Mouse (Mus musculus): ENCODE measurements around the gene Psma7. TPM values are rescaled to one million over a fixed set of nuclear protein-coding genes. Genes with fewer than 3 reads are reported as not detected.
A peak's percentile ranks its signal among the peaks of the same experiment; 100 is the strongest.

Gene Psma7
- 579 and 610 TPM in 2 replicates for polyA plus RNA-seq (2014; fragmentation: Nextera tagmentation; extraction: Ambion mirVana)

DNA sequence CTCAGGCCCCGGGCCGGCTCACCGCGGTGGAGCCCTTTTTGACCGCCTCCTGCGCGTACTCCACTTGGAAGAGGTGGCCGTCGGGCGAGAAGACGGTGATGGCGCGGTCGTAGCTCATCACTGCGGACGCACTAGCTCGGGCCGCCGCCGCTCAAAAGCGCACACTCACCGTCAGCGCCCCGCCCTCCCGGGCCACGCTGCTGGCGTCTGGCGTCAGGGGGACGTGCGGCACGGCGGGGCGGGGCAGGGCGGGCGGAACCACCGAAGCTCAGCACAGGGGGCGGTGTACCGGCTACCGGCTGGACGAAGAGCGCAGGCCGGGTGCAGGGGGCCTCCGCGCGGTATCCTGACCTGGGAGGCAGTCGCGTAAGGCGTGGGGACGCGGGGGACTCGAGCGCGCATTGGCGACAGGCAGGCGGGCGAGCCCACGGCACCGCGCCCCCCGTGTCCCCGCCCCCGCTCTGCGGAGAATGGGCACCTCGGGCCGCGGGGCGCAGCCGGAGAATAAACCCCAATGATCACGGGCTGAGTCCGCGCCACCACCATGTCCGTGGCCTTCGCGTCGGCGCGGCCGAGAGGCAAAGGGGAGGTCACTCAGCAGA lies at the start of gene Psma7, which contains the start of gene Ss18l1:
Gene Psma7 (minus strand): TSS at position 178 of the 602 bp plus-strand sequence.
Gene Ss18l1 (plus strand): TSS at position 254 of the 602 bp plus-strand sequence.
- WGBS = under 1% methylated on average over 77 of the region's 78 CpGs
- peak within 1 kb of the TSS; percentile 85 for H3K4me2 ChIP-seq (ENCODE audit: low read length)
- ATAC-seq (ENCODE audit: low FRiP score, low TSS enrichment) = peak; percentile 93
- no peaks in the 10 kb centered on the region for H3K9me3 ChIP-seq (ENCODE audit: control insufficient read depth, low read length)
- DNase-seq = peak; percentile 97
- peaks cover 18% of the 10 kb centered on the region for H3K36me3 ChIP-seq (ENCODE audit: control insufficient read depth, insufficient read depth, low read length)
- peak within 1 kb of the TSS; percentile 99 for H3K27ac ChIP-seq (replicated peaks; ENCODE audit: low read depth, low read length)
- peak within 1 kb of the TSS; percentile 93 for H3K9ac ChIP-seq (replicated peaks; ENCODE audit: low read length)
- peaks cover 30% of the 10 kb centered on the region for H3K4me1 ChIP-seq (ENCODE audit: control insufficient read depth, insufficient read depth, low read length)
- peak within 1 kb of the TSS; percentile 97 for H3K4me3 ChIP-seq (replicated peaks; ENCODE audit: low read depth, low read length)
- no peaks in the 10 kb centered on the region for H3K27me3 ChIP-seq (ENCODE audit: control insufficient read depth, insufficient read depth, low read length)

DNA sequence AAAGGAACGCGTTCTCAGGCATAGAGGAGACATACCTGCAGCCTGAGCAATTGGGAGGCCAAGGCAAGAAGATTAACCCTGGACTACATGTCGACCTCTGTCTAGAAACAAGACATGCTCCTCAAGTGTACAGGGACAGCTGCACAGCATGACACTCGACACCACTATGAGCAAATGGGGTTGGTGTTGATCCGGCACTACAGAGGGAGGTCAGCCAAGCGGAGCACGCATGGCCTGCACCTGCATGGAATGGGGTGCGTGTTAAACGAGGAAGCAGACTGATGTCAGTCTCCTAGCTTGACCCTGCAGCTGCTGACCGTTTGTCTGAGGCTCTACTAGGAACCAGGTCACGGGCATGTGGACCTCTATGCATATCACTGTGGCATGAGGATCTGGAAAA lies 48.1 kb upstream of the Psma7 start:
- ATAC-seq (ENCODE audit: low FRiP score, low TSS enrichment) (no peak), DNase-seq (no peak)
- 72% methylated on average over 11 of the region's 11 CpGs for WGBS
- Histone ChIP-seq H3K4me2 (ENCODE audit: low read length) (no peak overlapping the region), H3K9me3 (ENCODE audit: control insufficient read depth, low read length) (peaks cover 3% of the 10 kb centered on the region; the same call in 1 of the 2 replicates), H3K36me3 (ENCODE audit: control insufficient read depth, insufficient read depth, low read length) (peaks cover 12% of the 10 kb centered on the region), H3K4me1 (ENCODE audit: control insufficient read depth, insufficient read depth, low read length) (no peaks in the 10 kb centered on the region), H3K27me3 (ENCODE audit: control insufficient read depth, insufficient read depth, low read length) (no peaks in the 10 kb centered on the region), H3K4me3 (replicated peaks; ENCODE audit: low read depth, low read length) (no peak overlapping the region), H3K9ac (replicated peaks; ENCODE audit: low read length) (no peak overlapping the region), H3K27ac (replicated peaks; ENCODE audit: low read depth, low read length) (no peak overlapping the region)

DNA sequence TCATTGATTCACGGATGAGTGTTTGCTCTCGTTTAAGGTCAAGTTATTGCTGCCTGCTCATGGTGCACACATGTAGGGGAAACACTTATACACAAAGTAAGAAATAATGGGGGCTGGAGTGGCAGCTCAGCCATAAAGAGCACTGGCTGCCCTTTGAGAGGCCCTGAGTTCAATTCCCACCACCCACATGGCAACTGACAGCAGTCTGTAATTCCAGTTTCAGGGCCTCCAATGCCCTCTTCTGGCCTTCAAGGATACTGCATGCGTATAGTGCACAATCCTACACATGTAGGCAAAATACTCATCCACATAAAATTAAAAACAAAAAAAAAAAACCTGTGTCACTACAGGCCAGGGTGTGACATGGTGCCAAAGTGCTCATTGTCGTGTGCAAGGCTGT lies 45.2 kb upstream of the Psma7 start:
- Histone ChIP-seq H3K27ac (replicated peaks; ENCODE audit: low read depth, low read length) (no peak overlapping the region), H3K9ac (replicated peaks; ENCODE audit: low read length) (no peak overlapping the region), H3K36me3 (ENCODE audit: control insufficient read depth, insufficient read depth, low read length) (peaks cover 27% of the 10 kb centered on the region), H3K4me2 (ENCODE audit: low read length) (no peak overlapping the region), H3K9me3 (ENCODE audit: control insufficient read depth, low read length) (peaks cover 3% of the 10 kb centered on the region; the same call in 1 of the 2 replicates), H3K4me1 (ENCODE audit: control insufficient read depth, insufficient read depth, low read length) (no peaks in the 10 kb centered on the region), H3K4me3 (replicated peaks; ENCODE audit: low read depth, low read length) (no peak overlapping the region), H3K27me3 (ENCODE audit: control insufficient read depth, insufficient read depth, low read length) (no peaks in the 10 kb centered on the region)
- 93% methylated on average over 4 of the region's 4 CpGs for WGBS
- no peak for ATAC-seq (ENCODE audit: low FRiP score, low TSS enrichment)
- no peak for DNase-seq

DNA sequence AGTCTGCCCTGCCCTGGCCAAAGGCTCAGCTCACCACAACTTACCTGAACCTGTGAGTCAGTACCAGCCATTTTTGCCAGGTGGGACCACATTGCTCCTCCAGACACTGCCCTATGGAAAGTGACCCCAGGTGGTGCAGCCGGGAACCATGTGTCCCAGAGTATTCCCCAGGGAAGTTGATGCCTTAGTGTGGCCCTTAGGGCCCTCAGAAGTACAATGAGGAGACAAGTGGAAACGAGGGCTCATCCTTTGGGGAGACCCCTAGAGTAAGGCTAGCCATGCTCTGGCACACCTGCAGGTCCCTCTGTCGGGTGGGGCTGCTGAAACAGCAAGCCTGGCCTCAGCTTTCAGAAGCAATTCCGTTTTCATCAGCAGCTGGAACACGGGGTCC lies 44.4 kb upstream of the Psma7 start:
- Histone ChIP-seq H3K4me3 (replicated peaks; ENCODE audit: low read depth, low read length) (no peak overlapping the region), H3K4me2 (ENCODE audit: low read length) (no peak overlapping the region), H3K9ac (replicated peaks; ENCODE audit: low read length) (no peak overlapping the region), H3K9me3 (ENCODE audit: control insufficient read depth, low read length) (peaks cover 3% of the 10 kb centered on the region; the same call in 1 of the 2 replicates), H3K27me3 (ENCODE audit: control insufficient read depth, insufficient read depth, low read length) (no peaks in the 10 kb centered on the region), H3K4me1 (ENCODE audit: control insufficient read depth, insufficient read depth, low read length) (no peaks in the 10 kb centered on the region), H3K36me3 (ENCODE audit: control insufficient read depth, insufficient read depth, low read length) (peaks cover 36% of the 10 kb centered on the region), H3K27ac (replicated peaks; ENCODE audit: low read depth, low read length) (no peak overlapping the region)
- ATAC-seq (ENCODE audit: low FRiP score, low TSS enrichment) (no peak), DNase-seq (no peak)
- WGBS = 78% methylated on average over 5 of the region's 5 CpGs

- Histone ChIP-seq H3K9me3 (ENCODE audit: control insufficient read depth, low read length) (peaks cover 3% of the 10 kb centered on the region; the same call in 1 of the 2 replicates), H3K9ac (replicated peaks; ENCODE audit: low read length) (no peak overlapping the region), H3K4me3 (replicated peaks; ENCODE audit: low read depth, low read length) (no peak overlapping the region), H3K27ac (replicated peaks; ENCODE audit: low read depth, low read length) (no peak overlapping the region), H3K27me3 (ENCODE audit: control insufficient read depth, insufficient read depth, low read length) (no peaks in the 10 kb centered on the region), H3K36me3 (ENCODE audit: control insufficient read depth, insufficient read depth, low read length) (peaks cover 36% of the 10 kb centered on the region), H3K4me1 (ENCODE audit: control insufficient read depth, insufficient read depth, low read length) (no peaks in the 10 kb centered on the region), H3K4me2 (ENCODE audit: low read length) (no peak overlapping the region)
- DNase-seq (no peak), ATAC-seq (ENCODE audit: low FRiP score, low TSS enrichment) (no peak)
- WGBS = 83% methylated on average over 16 of the region's 16 CpGs
These were observed 43.8 kb upstream of the Psma7 start for GRCm38 (mm10) chr2:180085926-180086636.

GRCm38 (mm10) chr2:180084565-180084964 lies 42.3 kb upstream of the Psma7 start:
- no peak for ATAC-seq (ENCODE audit: low FRiP score, low TSS enrichment)
- Histone ChIP-seq H3K4me3 (replicated peaks; ENCODE audit: low read depth, low read length) (no peak overlapping the region), H3K9me3 (ENCODE audit: control insufficient read depth, low read length) (peaks cover 3% of the 10 kb centered on the region; the same call in 1 of the 2 replicates), H3K4me2 (ENCODE audit: low read length) (no peak overlapping the region), H3K27ac (replicated peaks; ENCODE audit: low read depth, low read length) (no peak overlapping the region), H3K27me3 (ENCODE audit: control insufficient read depth, insufficient read depth, low read length) (no peaks in the 10 kb centered on the region), H3K9ac (replicated peaks; ENCODE audit: low read length) (no peak overlapping the region), H3K4me1 (ENCODE audit: control insufficient read depth, insufficient read depth, low read length) (no peaks in the 10 kb centered on the region), H3K36me3 (ENCODE audit: control insufficient read depth, insufficient read depth, low read length) (peaks cover 43% of the 10 kb centered on the region)
- WGBS = 44% methylated on average over 3 of the region's 3 CpGs
- no peak for DNase-seq

DNA sequence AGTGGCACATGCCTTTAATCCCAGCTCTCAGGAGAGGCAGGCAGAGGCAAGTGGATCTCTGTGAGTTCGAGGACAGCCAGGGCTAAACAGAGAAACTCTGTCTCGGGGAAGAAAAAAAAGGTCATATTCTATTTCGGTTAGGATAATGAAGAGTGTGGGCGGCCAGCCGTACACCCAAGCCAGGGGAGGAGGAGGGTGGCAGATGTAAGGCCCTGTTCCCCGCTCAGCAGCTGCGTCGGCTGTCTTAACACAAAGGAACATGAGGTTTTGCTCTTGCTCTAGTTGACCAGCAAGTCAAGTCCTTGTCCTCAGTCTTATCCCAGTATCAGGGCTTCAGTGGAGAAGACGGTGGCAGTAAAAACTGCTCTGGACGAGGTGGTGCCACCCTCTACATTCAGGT lies 40.8 kb upstream of the Psma7 start:
- 94% methylated on average over 10 of the region's 10 CpGs for WGBS
- no peak overlapping the region for H3K9ac ChIP-seq (replicated peaks; ENCODE audit: low read length)
- no peak overlapping the region for H3K4me3 ChIP-seq (replicated peaks; ENCODE audit: low read depth, low read length)
- no peak overlapping the region for H3K27ac ChIP-seq (replicated peaks; ENCODE audit: low read depth, low read length)
- H3K9me3 ChIP-seq (ENCODE audit: control insufficient read depth, low read length) = peaks cover 3% of the 10 kb centered on the region; the same call in 1 of the 2 replicates
- H3K4me1 ChIP-seq (ENCODE audit: control insufficient read depth, insufficient read depth, low read length) = no peaks in the 10 kb centered on the region
- ATAC-seq (ENCODE audit: low FRiP score, low TSS enrichment) (no peak), DNase-seq (no peak)
- H3K27me3 ChIP-seq (ENCODE audit: control insufficient read depth, insufficient read depth, low read length) = no peaks in the 10 kb centered on the region
- peaks cover 54% of the 10 kb centered on the region for H3K36me3 ChIP-seq (ENCODE audit: control insufficient read depth, insufficient read depth, low read length)
- no peak overlapping the region for H3K4me2 ChIP-seq (ENCODE audit: low read length)

- Histone ChIP-seq H3K9me3 (ENCODE audit: control insufficient read depth, low read length) (no peaks in the 10 kb centered on the region), H3K27ac (replicated peaks; ENCODE audit: low read depth, low read length) (no peak overlapping the region), H3K4me2 (ENCODE audit: low read length) (no peak overlapping the region), H3K4me1 (ENCODE audit: control insufficient read depth, insufficient read depth, low read length) (no peaks in the 10 kb centered on the region), H3K27me3 (ENCODE audit: control insufficient read depth, insufficient read depth, low read length) (no peaks in the 10 kb centered on the region), H3K36me3 (ENCODE audit: control insufficient read depth, insufficient read depth, low read length) (peaks cover 53% of the 10 kb centered on the region), H3K9ac (replicated peaks; ENCODE audit: low read length) (no peak overlapping the region), H3K4me3 (replicated peaks; ENCODE audit: low read depth, low read length) (no peak overlapping the region)
- DNase-seq = no peak
- no peak for ATAC-seq (ENCODE audit: low FRiP score, low TSS enrichment)
- 91% methylated on average over 8 of the region's 8 CpGs for WGBS
These were observed 38.4 kb upstream of the Psma7 start for GRCm38 (mm10) chr2:180080680-180081079.

GRCm38 (mm10) chr2:180077622-180078021 lies 35.4 kb upstream of the Psma7 start:
- no peak overlapping the region for H3K9ac ChIP-seq (replicated peaks; ENCODE audit: low read length)
- WGBS = 74% methylated on average over 3 of the region's 3 CpGs
- ATAC-seq (ENCODE audit: low FRiP score, low TSS enrichment) (no peak), DNase-seq (no peak)
- H3K36me3 ChIP-seq (ENCODE audit: control insufficient read depth, insufficient read depth, low read length) = peaks cover 35% of the 10 kb centered on the region
- H3K27ac ChIP-seq (replicated peaks; ENCODE audit: low read depth, low read length) = no peak overlapping the region
- H3K4me3 ChIP-seq (replicated peaks; ENCODE audit: low read depth, low read length) = no peak overlapping the region
- H3K27me3 ChIP-seq (ENCODE audit: control insufficient read depth, insufficient read depth, low read length) = no peaks in the 10 kb centered on the region
- H3K4me2 ChIP-seq (ENCODE audit: low read length) = no peak overlapping the region
- no peaks in the 10 kb centered on the region for H3K9me3 ChIP-seq (ENCODE audit: control insufficient read depth, low read length)
- H3K4me1 ChIP-seq (ENCODE audit: control insufficient read depth, insufficient read depth, low read length) = no peaks in the 10 kb centered on the region
